Mouse (Mus musculus): Measurements from ENCODE around the gene Cdk6. TPM values are rescaled to one million over a fixed set of nuclear protein-coding genes. Genes with fewer than 3 reads are reported as not detected.
"Not testable (repeated sequence)": the region's sequence is repeated elsewhere in the genome, so short reads cannot be mapped to it uniquely, and the experiment has no call there.

Cdk6 gene
- polyA plus RNA-seq, 1 experiment from 2014 or later, result 17.8 TPM

DNA sequence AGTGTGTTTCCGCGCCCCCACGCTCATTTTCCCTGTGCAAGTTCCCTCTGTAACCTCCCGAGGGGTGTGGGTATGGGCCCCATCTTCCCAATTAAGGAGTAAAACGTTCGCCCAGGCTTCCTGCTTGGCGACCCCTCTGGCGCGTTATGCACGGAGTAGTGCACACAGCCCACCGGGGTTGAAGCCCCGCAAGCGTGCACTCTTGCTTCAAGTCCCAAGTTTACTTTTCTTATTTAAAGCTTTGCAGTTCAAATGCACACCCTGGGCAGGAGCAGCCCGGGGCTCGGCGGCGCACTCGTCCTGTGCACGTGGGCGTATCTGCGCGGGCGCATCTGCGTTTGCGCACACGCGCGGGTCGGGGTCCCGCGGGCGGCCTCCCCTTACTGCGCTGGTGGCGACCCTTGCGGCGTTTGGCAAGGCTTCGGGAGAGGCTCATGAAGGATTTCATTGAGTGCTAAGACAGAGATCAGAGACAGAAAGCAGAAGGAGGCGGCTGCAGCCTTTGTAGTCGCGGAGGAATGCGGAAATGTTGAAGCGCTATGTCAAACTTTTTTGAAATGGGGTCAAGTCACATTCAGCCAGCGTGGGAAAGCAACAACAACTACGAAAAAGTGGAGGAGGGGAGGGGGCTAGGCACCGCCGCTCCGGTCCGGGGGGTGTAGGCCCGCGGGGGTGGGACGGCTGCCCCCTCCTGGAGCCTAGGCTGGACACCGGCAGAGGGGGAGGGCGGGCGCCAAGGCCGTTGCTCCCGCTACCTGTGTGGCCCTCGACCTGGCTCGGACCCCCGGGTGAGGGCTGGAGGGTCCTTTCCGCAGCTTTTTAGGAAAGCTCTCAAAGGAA lies 866 bp downstream of the Cdk6 start:
- ATAC-seq (ENCODE audit: low FRiP score), result peak; percentile 44
- under 1% methylated on average over 59 of the region's 60 CpGs for WGBS
- Histone ChIP-seq H3K4me1 (replicated peaks; ENCODE audit: control insufficient read depth, insufficient read depth, low read length) (no peaks in the 10 kb centered on the region; the same call in 1 of the 2 replicates), H3K4me3 (ENCODE audit: low read depth, low read length) (peak overlapping the region; percentile 57), H3K27ac (ENCODE audit: low read depth, low read length) (peak overlapping the region; percentile 24; the same call in 1 of the 2 replicates), H3K9ac (ENCODE audit: low read depth, low read length) (peak overlapping the region; percentile 64; the same call in 1 of the 2 replicates), H3K36me3 (ENCODE audit: control insufficient read depth, insufficient read depth, low read length) (no peaks in the 10 kb centered on the region), H3K9me3 (ENCODE audit: control insufficient read depth, low read length) (no peaks in the 10 kb centered on the region), H3K27me3 (ENCODE audit: control insufficient read depth, insufficient read depth, low read length) (peaks cover 6% of the 10 kb centered on the region), H3K4me2 (replicated peaks; ENCODE audit: low read depth, low read length) (peak overlapping the region; percentile 94)
- peak; percentile 71 for DNase-seq (ENCODE audit: low spot score)

- peak overlapping the region; percentile 94 for H3K4me2 ChIP-seq (replicated peaks; ENCODE audit: low read depth, low read length)
- H3K27me3 ChIP-seq (ENCODE audit: control insufficient read depth, insufficient read depth, low read length), result peaks cover 6% of the 10 kb centered on the region
- H3K36me3 ChIP-seq (ENCODE audit: control insufficient read depth, insufficient read depth, low read length), result no peaks in the 10 kb centered on the region
- WGBS, result under 1% methylated on average over 46 of the region's 46 CpGs
- no peak overlapping the region; the same call in 1 of the 2 replicates for H3K27ac ChIP-seq (ENCODE audit: low read depth, low read length)
- peak overlapping the region; percentile 27; the same call in 1 of the 2 replicates for H3K9ac ChIP-seq (ENCODE audit: low read depth, low read length)
- DNase-seq (ENCODE audit: low spot score), result peak; percentile 66
- H3K9me3 ChIP-seq (ENCODE audit: control insufficient read depth, low read length), result no peaks in the 10 kb centered on the region
- ATAC-seq (ENCODE audit: low FRiP score), result peak; percentile 68
- H3K4me1 ChIP-seq (replicated peaks; ENCODE audit: control insufficient read depth, insufficient read depth, low read length), result no peaks in the 10 kb centered on the region; the same call in 1 of the 2 replicates
- peak overlapping the region; percentile 57 for H3K4me3 ChIP-seq (ENCODE audit: low read depth, low read length)
Measured at GRCm38 (mm10) chr5:3342771-3343565, 1.7 kb downstream of the Cdk6 start.

DNA sequence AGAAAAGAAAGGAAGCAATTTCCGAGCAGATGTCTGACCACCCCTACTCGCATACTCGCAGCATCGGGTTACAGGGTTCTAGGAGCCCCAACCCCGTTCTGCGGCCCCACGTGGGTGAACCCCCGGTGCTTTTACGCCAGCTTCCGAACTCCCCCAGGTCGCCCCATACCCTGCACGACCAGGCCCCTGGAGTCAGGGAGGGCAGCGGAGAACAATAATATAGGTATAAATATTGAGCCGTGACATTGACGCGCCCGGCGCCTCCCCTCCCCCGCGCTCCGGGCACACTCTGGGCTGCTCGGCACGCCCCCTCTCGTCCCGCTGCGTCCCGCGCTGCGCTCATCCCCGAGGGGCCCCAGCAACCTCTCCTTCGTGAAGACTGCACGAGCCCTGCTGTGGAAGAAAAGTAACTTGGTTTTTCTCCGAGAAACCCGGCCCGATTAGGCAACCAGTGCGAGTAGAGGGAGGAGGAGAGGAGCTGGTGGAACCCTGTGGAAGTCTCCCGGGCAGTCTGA lies 2.3 kb downstream of the Cdk6 start:
- WGBS, result under 1% methylated on average over 36 of the region's 37 CpGs
- Histone ChIP-seq H3K36me3 (ENCODE audit: control insufficient read depth, insufficient read depth, low read length) (no peaks in the 10 kb centered on the region), H3K27me3 (ENCODE audit: control insufficient read depth, insufficient read depth, low read length) (peaks cover 6% of the 10 kb centered on the region), H3K9me3 (ENCODE audit: control insufficient read depth, low read length) (no peaks in the 10 kb centered on the region), H3K27ac (ENCODE audit: low read depth, low read length) (0 out of 2 replicates have a peak overlapping the region, but pooled peaks have one; percentile 20), H3K4me3 (ENCODE audit: low read depth, low read length) (peak overlapping the region; percentile 57), H3K4me2 (replicated peaks; ENCODE audit: low read depth, low read length) (peak overlapping the region; percentile 94), H3K9ac (ENCODE audit: low read depth, low read length) (peak overlapping the region; percentile 53; the same call in 1 of the 2 replicates), H3K4me1 (replicated peaks; ENCODE audit: control insufficient read depth, insufficient read depth, low read length) (no peaks in the 10 kb centered on the region; the same call in 1 of the 2 replicates)
- ATAC-seq (ENCODE audit: low FRiP score), result peak; percentile 67
- DNase-seq (ENCODE audit: low spot score), result peak; percentile 69

GRCm38 (mm10) chr5:3344081-3344631 lies 2.9 kb downstream of the Cdk6 start:
- ATAC-seq (ENCODE audit: low FRiP score) (peak; percentile 58), DNase-seq (ENCODE audit: low spot score) (peak; percentile 80)
- H3K9ac ChIP-seq (ENCODE audit: low read depth, low read length), result peak overlapping the region; percentile 53; the same call in 1 of the 2 replicates
- H3K4me2 ChIP-seq (replicated peaks; ENCODE audit: low read depth, low read length), result peak overlapping the region; percentile 94
- H3K4me3 ChIP-seq (ENCODE audit: low read depth, low read length), result peak overlapping the region; percentile 57
- no peaks in the 10 kb centered on the region for H3K36me3 ChIP-seq (ENCODE audit: control insufficient read depth, insufficient read depth, low read length)
- no peak overlapping the region for H3K27ac ChIP-seq (ENCODE audit: low read depth, low read length)
- no peaks in the 10 kb centered on the region; the same call in 1 of the 2 replicates for H3K4me1 ChIP-seq (replicated peaks; ENCODE audit: control insufficient read depth, insufficient read depth, low read length)
- under 1% methylated on average over 55 of the region's 58 CpGs for WGBS
- H3K9me3 ChIP-seq (ENCODE audit: control insufficient read depth, low read length), result no peaks in the 10 kb centered on the region
- peaks cover 6% of the 10 kb centered on the region for H3K27me3 ChIP-seq (ENCODE audit: control insufficient read depth, insufficient read depth, low read length)

GRCm38 (mm10) chr5:3345540-3345939 lies 4.3 kb downstream of the Cdk6 start:
- H3K36me3 ChIP-seq (ENCODE audit: control insufficient read depth, insufficient read depth, low read length); H3K4me1 ChIP-seq (replicated peaks; ENCODE audit: control insufficient read depth, insufficient read depth, low read length); ATAC-seq (ENCODE audit: low FRiP score); H3K4me3 ChIP-seq (ENCODE audit: low read depth, low read length); H3K9ac ChIP-seq (ENCODE audit: low read depth, low read length); H3K4me2 ChIP-seq (replicated peaks; ENCODE audit: low read depth, low read length); DNase-seq (ENCODE audit: low spot score); H3K27me3 ChIP-seq (ENCODE audit: control insufficient read depth, insufficient read depth, low read length); H3K27ac ChIP-seq (ENCODE audit: low read depth, low read length); H3K9me3 ChIP-seq (ENCODE audit: control insufficient read depth, low read length): not testable (repeated sequence)
- 58% methylated on average over 4 of the region's 4 CpGs for WGBS

DNA sequence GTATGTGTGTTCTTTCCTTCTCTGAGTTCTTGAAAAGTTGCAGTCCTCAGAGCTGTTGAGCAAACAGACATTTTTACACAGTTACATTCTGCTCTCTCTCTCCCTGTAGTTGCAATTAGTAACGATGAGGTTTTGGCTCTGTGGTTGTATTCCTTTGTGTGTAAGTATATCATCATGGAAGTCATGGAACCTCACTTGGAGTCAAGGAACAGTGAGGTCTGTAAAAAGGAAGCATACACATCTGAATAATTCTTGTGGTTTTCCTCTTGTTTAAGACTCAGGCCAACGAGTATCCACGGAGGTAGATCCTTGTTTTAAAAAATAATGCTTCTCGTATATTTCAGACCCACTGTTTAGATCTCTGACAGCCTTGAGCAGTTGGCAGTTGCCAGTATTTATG lies 8.1 kb downstream of the Cdk6 start:
- H3K27ac ChIP-seq (ENCODE audit: low read depth, low read length); H3K4me3 ChIP-seq (ENCODE audit: low read depth, low read length); H3K9ac ChIP-seq (ENCODE audit: low read depth, low read length); DNase-seq (ENCODE audit: low spot score); H3K4me2 ChIP-seq (replicated peaks; ENCODE audit: low read depth, low read length); H3K36me3 ChIP-seq (ENCODE audit: control insufficient read depth, insufficient read depth, low read length); H3K27me3 ChIP-seq (ENCODE audit: control insufficient read depth, insufficient read depth, low read length); H3K4me1 ChIP-seq (replicated peaks; ENCODE audit: control insufficient read depth, insufficient read depth, low read length); H3K9me3 ChIP-seq (ENCODE audit: control insufficient read depth, low read length); ATAC-seq (ENCODE audit: low FRiP score): not testable (repeated sequence)
- WGBS, result 90% methylated on average over 4 of the region's 4 CpGs

GRCm38 (mm10) chr5:3351836-3352235 lies 10.6 kb downstream of the Cdk6 start:
- not testable (repeated sequence) for DNase-seq (ENCODE audit: low spot score); H3K9me3 ChIP-seq (ENCODE audit: control insufficient read depth, low read length); ATAC-seq (ENCODE audit: low FRiP score); H3K36me3 ChIP-seq (ENCODE audit: control insufficient read depth, insufficient read depth, low read length); H3K9ac ChIP-seq (ENCODE audit: low read depth, low read length); H3K4me2 ChIP-seq (replicated peaks; ENCODE audit: low read depth, low read length); H3K27me3 ChIP-seq (ENCODE audit: control insufficient read depth, insufficient read depth, low read length); H3K27ac ChIP-seq (ENCODE audit: low read depth, low read length); H3K4me1 ChIP-seq (replicated peaks; ENCODE audit: control insufficient read depth, insufficient read depth, low read length); H3K4me3 ChIP-seq (ENCODE audit: low read depth, low read length)
- 51% methylated on average over 4 of the region's 4 CpGs for WGBS

DNA sequence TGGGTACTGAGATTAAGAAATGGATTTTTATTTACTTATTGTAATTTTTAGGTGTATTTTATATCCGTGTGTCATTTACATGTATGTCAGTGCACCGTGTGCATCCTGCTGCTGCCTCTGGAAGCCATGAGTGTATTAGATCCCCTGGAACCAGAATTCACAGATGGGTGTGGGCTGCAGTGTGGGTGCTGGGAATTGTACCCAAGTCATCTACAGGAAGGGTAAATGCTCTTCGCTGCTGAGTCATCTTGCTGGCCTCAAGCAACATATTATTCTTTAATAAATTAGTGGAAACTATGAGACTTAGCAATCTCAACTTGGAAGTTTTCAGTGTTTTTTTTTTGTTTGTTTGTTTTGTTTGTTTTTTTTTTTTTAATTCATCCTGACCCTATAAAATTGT lies 11.0 kb downstream of the Cdk6 start:
- Histone ChIP-seq H3K4me3 (ENCODE audit: low read depth, low read length) (no peak overlapping the region), H3K9me3 (ENCODE audit: control insufficient read depth, low read length) (no peaks in the 10 kb centered on the region), H3K36me3 (ENCODE audit: control insufficient read depth, insufficient read depth, low read length) (no peaks in the 10 kb centered on the region), H3K27ac (ENCODE audit: low read depth, low read length) (no peak overlapping the region), H3K9ac (ENCODE audit: low read depth, low read length) (no peak overlapping the region), H3K4me2 (replicated peaks; ENCODE audit: low read depth, low read length) (no peak overlapping the region), H3K27me3 (ENCODE audit: control insufficient read depth, insufficient read depth, low read length) (no peaks in the 10 kb centered on the region), H3K4me1 (replicated peaks; ENCODE audit: control insufficient read depth, insufficient read depth, low read length) (no peaks in the 10 kb centered on the region)
- 93% methylated on average over 3 of the region's 3 CpGs for WGBS
- DNase-seq (ENCODE audit: low spot score) (no peak), ATAC-seq (ENCODE audit: low FRiP score) (no peak)
